In the genomic region with DNA sequence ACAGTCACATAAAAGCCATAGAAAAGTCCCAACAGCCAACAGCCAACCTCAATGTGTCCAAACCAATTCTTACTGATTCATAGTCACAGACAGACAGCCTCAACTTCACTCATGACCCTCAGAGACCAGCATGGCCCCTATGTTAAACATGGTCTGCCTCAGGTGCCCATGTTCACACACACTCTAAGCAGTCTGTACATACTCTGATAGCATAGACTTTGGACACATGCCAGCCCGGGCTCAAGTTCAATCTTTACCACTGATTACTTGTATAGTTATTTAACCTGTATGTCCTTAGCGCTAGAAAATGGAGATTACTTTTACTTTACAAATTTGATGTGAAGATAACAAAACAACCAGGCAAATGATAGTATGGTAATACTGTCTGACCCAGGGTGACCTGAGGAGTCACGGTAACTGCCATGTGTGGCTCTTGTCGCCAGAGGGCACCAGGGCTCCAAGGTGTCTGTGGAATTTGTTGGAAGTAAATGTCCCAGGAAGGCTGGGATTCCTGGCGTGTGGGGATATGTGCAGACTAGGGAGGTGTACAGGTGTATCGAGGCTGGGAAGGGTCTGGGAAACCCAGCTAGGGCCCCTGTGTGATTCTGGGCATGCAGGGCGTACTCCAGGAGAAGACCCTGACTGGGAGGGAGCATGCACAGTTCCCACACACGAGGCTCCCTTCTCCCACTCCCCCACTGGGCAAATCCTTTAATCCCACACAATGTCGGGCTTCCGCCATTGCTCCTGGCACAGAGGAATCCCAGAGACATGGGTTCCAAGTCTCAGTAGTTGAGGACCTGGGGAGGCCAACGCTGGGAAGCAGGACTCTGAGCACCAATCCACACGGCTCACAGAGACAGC, we compare ENCODE assay signal across 8 mouse cellular contexts. TPM values are rescaled to one million over a fixed set of nuclear protein-coding genes. Genes with fewer than 3 reads are reported as not detected.
DNase-seq lines count a peak whose midpoint lies in the region; ATAC-seq and TF ChIP-seq lines count a peak whose summit lies in the region.

No protein-coding gene starts in this region.

- peak; percentile 66 for ATAC-seq in intestine, postnatal 0 days
- ATAC-seq in liver, embryonic 12.5 days: peak; percentile 10
- peak; percentile 60 for ATAC-seq in stomach, embryonic 16.5 days (ENCODE audit: insufficient read depth, low FRiP score)

- H3K4me3 ChIP-seq in intestine, postnatal 0 days (ENCODE audit: low read depth, low read length): no peak overlapping the region
- H3K4me3 ChIP-seq in liver, embryonic 12.5 days: peak overlapping the region; percentile 52
- H3K4me3 ChIP-seq in stomach, embryonic 16.5 days (replicated peaks; ENCODE audit: low read length): 0 out of 2 replicates have a peak overlapping the region, but pooled peaks have one; percentile 1

- H3K9ac ChIP-seq in intestine, postnatal 0 days (ENCODE audit: low read depth, low read length): no peak overlapping the region
- H3K9ac ChIP-seq in liver, embryonic 12.5 days: peak overlapping the region; percentile 80
- H3K9ac ChIP-seq in stomach, embryonic 16.5 days (ENCODE audit: low read length): peak overlapping the region; percentile 51

- H3K27ac ChIP-seq in intestine, postnatal 0 days (ENCODE audit: low read depth, low read length): peak overlapping the region; percentile 54
- peak overlapping the region; percentile 98 for H3K27ac ChIP-seq in liver, embryonic 12.5 days
- peak overlapping the region; percentile 73 for H3K27ac ChIP-seq in stomach, embryonic 16.5 days (ENCODE audit: low read length)

- H3K27me3 ChIP-seq in intestine, postnatal 0 days (replicated peaks; ENCODE audit: control insufficient read depth, insufficient read depth, low read length): 0 out of 2 replicates have a peak, but pooled peaks cover under 1% of the 10 kb centered on the region
- peaks cover 46% of the 10 kb centered on the region for H3K27me3 ChIP-seq in liver, embryonic 12.5 days (replicated peaks)
- H3K27me3 ChIP-seq in stomach, embryonic 16.5 days (ENCODE audit: control insufficient read depth, insufficient read depth, low read length): no peaks in the 10 kb centered on the region

- WGBS in intestine, postnatal 0 days: 5% methylated on average over 12 of the region's 12 CpGs
- 6% methylated on average over 12 of the region's 12 CpGs for WGBS in liver, embryonic 12.5 days (ENCODE audit: insufficient replicate concordance)
- 7% methylated on average over 12 of the region's 12 CpGs for WGBS in stomach, embryonic 16.5 days

- DNase-seq in 3134 (ENCODE audit: extremely low read depth, insufficient read length, low spot score): peak; percentile 56
- peak; percentile 71 to 91 for DNase-seq in adrenal gland, adult (ENCODE audit: inconsistent age in 2 of 2, low spot score in 1 of 2)
- peak; percentile 88 for DNase-seq in embryo, embryonic 10.5 days (ENCODE audit: low spot score)
- peak; percentile 36 to 61 for DNase-seq in gastrocnemius, postnatal 4 days (ENCODE audit: low spot score in 2 of 2)
- DNase-seq in naive thymus-derived CD4-positive, alpha-beta T cell, adult 2 months (ENCODE audit: low read depth): peak; percentile 37

- no peaks in the 10 kb centered on the region for H3K9me3 ChIP-seq in intestine, postnatal 0 days (ENCODE audit: control insufficient read depth)
- no peaks in the 10 kb centered on the region for H3K9me3 ChIP-seq in liver, embryonic 12.5 days (replicated peaks)
- H3K9me3 ChIP-seq in stomach, embryonic 16.5 days (replicated peaks; ENCODE audit: control insufficient read depth, low read length): no peaks in the 10 kb centered on the region

- no peaks in the 10 kb centered on the region for H3K36me3 ChIP-seq in intestine, postnatal 0 days (ENCODE audit: control insufficient read depth, insufficient read depth)
- no peaks in the 10 kb centered on the region for H3K36me3 ChIP-seq in liver, embryonic 12.5 days
- no peaks in the 10 kb centered on the region for H3K36me3 ChIP-seq in stomach, embryonic 16.5 days (ENCODE audit: control insufficient read depth, insufficient read depth, low read length)

- TF ChIP-seq CTCF in intestine, postnatal 0 days (IDR thresholded peaks at IDR 0.05; ENCODE audit: low read depth): peak; percentile 96

- H3K4me1 ChIP-seq in intestine, postnatal 0 days (replicated peaks; ENCODE audit: control insufficient read depth, insufficient read depth, low read length): peaks cover 3% of the 10 kb centered on the region; the same call in 1 of the 2 replicates
- H3K4me1 ChIP-seq in liver, embryonic 12.5 days: peaks cover 59% of the 10 kb centered on the region
- H3K4me1 ChIP-seq in stomach, embryonic 16.5 days (ENCODE audit: control insufficient read depth, insufficient read depth, low read length): peaks cover 35% of the 10 kb centered on the region

- peak overlapping the region; percentile 49 for H3K4me2 ChIP-seq in intestine, postnatal 0 days (replicated peaks; ENCODE audit: low read depth)
- peak overlapping the region; percentile 88 for H3K4me2 ChIP-seq in liver, embryonic 12.5 days
- H3K4me2 ChIP-seq in stomach, embryonic 16.5 days (ENCODE audit: low read depth, low read length): peak overlapping the region; percentile 40

RNA-seq across cellular contexts. Expression of gene Slc6a9, which starts 4.8 kb away (rescaled TPM):
- 1 to 10 TPM; 6.1 to 6.9 TPM for total RNA-seq in gastrocnemius, postnatal 4 days (2021)
- polyA plus RNA-seq in intestine, postnatal 0 days (2015; fragmentation: Nextera tagmentation; extraction: Ambion mirVana): 4.9 and 5.8 TPM in 2 replicates
- polyA plus RNA-seq in liver, embryonic 12.5 days (2016; fragmentation: Nextera tagmentation; extraction: Ambion mirVana): 52.8 and 57.8 TPM in 2 replicates
- 15.4 and 16.9 TPM in 2 replicates for polyA plus RNA-seq in stomach, embryonic 16.5 days (2015; fragmentation: Nextera tagmentation; extraction: Ambion mirVana)

RNA-seq across cellular contexts. Expression of gene Ccdc24, which starts 42.9 kb away (rescaled TPM):
- total RNA-seq in gastrocnemius, postnatal 4 days (2021): under 1 TPM; 0.59 to 0.91 TPM
- 0.64 and 0.80 TPM in 2 replicates for polyA plus RNA-seq in intestine, postnatal 0 days (2015; fragmentation: Nextera tagmentation; extraction: Ambion mirVana)
- polyA plus RNA-seq in liver, embryonic 12.5 days (2016; fragmentation: Nextera tagmentation; extraction: Ambion mirVana): 1.7 and 2.0 TPM in 2 replicates
- polyA plus RNA-seq in stomach, embryonic 16.5 days (2015; fragmentation: Nextera tagmentation; extraction: Ambion mirVana): 0.62 and 1.6 TPM in 2 replicates

RNA-seq across cellular contexts. Expression of gene B4galt2, which starts 53.8 kb away (rescaled TPM):
- 10 to 100 TPM; 25.7 to 27.4 TPM for total RNA-seq in gastrocnemius, postnatal 4 days (2021)
- 8.7 and 8.9 TPM in 2 replicates for polyA plus RNA-seq in intestine, postnatal 0 days (2015; fragmentation: Nextera tagmentation; extraction: Ambion mirVana)
- 5.2 and 5.7 TPM in 2 replicates for polyA plus RNA-seq in liver, embryonic 12.5 days (2016; fragmentation: Nextera tagmentation; extraction: Ambion mirVana)
- polyA plus RNA-seq in stomach, embryonic 16.5 days (2015; fragmentation: Nextera tagmentation; extraction: Ambion mirVana): 11.4 and 14.6 TPM in 2 replicates

RNA-seq across cellular contexts. Expression of gene Atp6v0b, which starts 57.6 kb away (rescaled TPM):
- total RNA-seq in gastrocnemius, postnatal 4 days (2021): 10 to 100 TPM; 67.0 to 70.8 TPM
- polyA plus RNA-seq in intestine, postnatal 0 days (2015; fragmentation: Nextera tagmentation; extraction: Ambion mirVana): 441 and 442 TPM in 2 replicates
- 180 and 198 TPM in 2 replicates for polyA plus RNA-seq in liver, embryonic 12.5 days (2016; fragmentation: Nextera tagmentation; extraction: Ambion mirVana)
- 224 and 241 TPM in 2 replicates for polyA plus RNA-seq in stomach, embryonic 16.5 days (2015; fragmentation: Nextera tagmentation; extraction: Ambion mirVana)

Comparison
In these comparisons a context has a peak if more than half of its experiments do, and no peak if none do; other contexts are left out.
1. DNase-seq: peak in every context shown above with its lines; median percentile 88 in embryo, embryonic 10.5 days; 81 in adrenal gland, adult; 56 in 3134; 48 in gastrocnemius, postnatal 4 days; 37 in naive thymus-derived CD4-positive, alpha-beta T cell, adult 2 months.
2. ATAC-seq: peak in every context shown above with its lines; median percentile 66 in intestine, postnatal 0 days; 60 in stomach, embryonic 16.5 days; 10 in liver, embryonic 12.5 days.